Mouse (Mus musculus): Measurements from ENCODE around the gene Sh2d6. TPM values are rescaled to one million over a fixed set of nuclear protein-coding genes. Genes with fewer than 3 reads are reported as not detected.

Gene Sh2d6
- 1.8 and 2.3 TPM in 2 replicates for polyA plus RNA-seq (2012; rRNA removed)

GRCm38 (mm10) chr6:72521607-72522006 lies at the start of gene Sh2d6:
Gene Sh2d6 (minus strand): TSS chr6:72521707.
- no peak for DNase-seq (ENCODE audit: extremely low spot score in 1 of 2, low spot score in 1 of 2)

- peak in 1 of 2 experiments; percentile 17 for DNase-seq (ENCODE audit: extremely low spot score in 1 of 2, low spot score in 1 of 2)
These were observed 49.3 kb upstream of the Sh2d6 start for GRCm38 (mm10) chr6:72570644-72571397.

- DNase-seq (ENCODE audit: extremely low spot score in 1 of 2, low spot score in 1 of 2) = no peak
These were observed 47.2 kb upstream of the Sh2d6 start for GRCm38 (mm10) chr6:72568736-72569135.

- DNase-seq (ENCODE audit: extremely low spot score in 1 of 2, low spot score in 1 of 2) = no peak
These were observed 46.0 kb upstream of the Sh2d6 start for GRCm38 (mm10) chr6:72567508-72567907.

- peak; percentile 81 to 97 for DNase-seq (ENCODE audit: extremely low spot score in 1 of 2, low spot score in 1 of 2)
These were observed 44.5 kb upstream of the Sh2d6 start for GRCm38 (mm10) chr6:72566044-72566443.

GRCm38 (mm10) chr6:72565506-72565905 lies 44.0 kb upstream of the Sh2d6 start:
- DNase-seq (ENCODE audit: extremely low spot score in 1 of 2, low spot score in 1 of 2) = no peak

- DNase-seq (ENCODE audit: extremely low spot score in 1 of 2, low spot score in 1 of 2) = no peak
These were observed 41.4 kb upstream of the Sh2d6 start for GRCm38 (mm10) chr6:72562894-72563293.

GRCm38 (mm10) chr6:72562486-72562885 lies 41.0 kb upstream of the Sh2d6 start:
- no peak for DNase-seq (ENCODE audit: extremely low spot score in 1 of 2, low spot score in 1 of 2)

GRCm38 (mm10) chr6:72560801-72561200 lies 39.3 kb upstream of the Sh2d6 start:
- no peak for DNase-seq (ENCODE audit: extremely low spot score in 1 of 2, low spot score in 1 of 2)

GRCm38 (mm10) chr6:72553079-72553412 lies 31.5 kb upstream of the Sh2d6 start:
- no peak for DNase-seq (ENCODE audit: extremely low spot score in 1 of 2, low spot score in 1 of 2)

- peak in 1 of 2 experiments; percentile 75 for DNase-seq (ENCODE audit: extremely low spot score in 1 of 2, low spot score in 1 of 2)
These were observed 30.9 kb upstream of the Sh2d6 start for GRCm38 (mm10) chr6:72552171-72553078.

GRCm38 (mm10) chr6:72550503-72551100 lies 29.1 kb upstream of the Sh2d6 start:
- no peak for DNase-seq (ENCODE audit: extremely low spot score in 1 of 2, low spot score in 1 of 2)

GRCm38 (mm10) chr6:72550025-72550424 lies 28.5 kb upstream of the Sh2d6 start:
- DNase-seq (ENCODE audit: extremely low spot score in 1 of 2, low spot score in 1 of 2) = no peak

- DNase-seq (ENCODE audit: extremely low spot score in 1 of 2, low spot score in 1 of 2) = no peak
These were observed 27.6 kb upstream of the Sh2d6 start for GRCm38 (mm10) chr6:72549041-72549580.

- no peak for DNase-seq (ENCODE audit: extremely low spot score in 1 of 2, low spot score in 1 of 2)
These were observed 26.4 kb upstream of the Sh2d6 start for GRCm38 (mm10) chr6:72547862-72548261.

GRCm38 (mm10) chr6:72547121-72547520 lies 25.6 kb upstream of the Sh2d6 start:
- no peak for DNase-seq (ENCODE audit: extremely low spot score in 1 of 2, low spot score in 1 of 2)

- DNase-seq (ENCODE audit: extremely low spot score in 1 of 2, low spot score in 1 of 2) = no peak
These were observed 23.9 kb upstream of the Sh2d6 start for GRCm38 (mm10) chr6:72545377-72545776.

- no peak for DNase-seq (ENCODE audit: extremely low spot score in 1 of 2, low spot score in 1 of 2)
These were observed 22.9 kb upstream of the Sh2d6 start, which contains the start of gene Capg for GRCm38 (mm10) chr6:72544283-72544987. Gene Capg (plus strand): TSS chr6:72544391.

- DNase-seq (ENCODE audit: extremely low spot score in 1 of 2, low spot score in 1 of 2) = no peak
These were observed 21.9 kb upstream of the Sh2d6 start for GRCm38 (mm10) chr6:72543265-72543850.

GRCm38 (mm10) chr6:72538562-72539031 lies 17.1 kb upstream of the Sh2d6 start:
- peak; percentile 93 for DNase-seq (ENCODE audit: extremely low spot score in 1 of 2, low spot score in 1 of 2)

Measured in frontal cortex, adult 2 months (tissue).